ENCODE assay signal across 17 mouse cellular contexts in the genomic region with DNA sequence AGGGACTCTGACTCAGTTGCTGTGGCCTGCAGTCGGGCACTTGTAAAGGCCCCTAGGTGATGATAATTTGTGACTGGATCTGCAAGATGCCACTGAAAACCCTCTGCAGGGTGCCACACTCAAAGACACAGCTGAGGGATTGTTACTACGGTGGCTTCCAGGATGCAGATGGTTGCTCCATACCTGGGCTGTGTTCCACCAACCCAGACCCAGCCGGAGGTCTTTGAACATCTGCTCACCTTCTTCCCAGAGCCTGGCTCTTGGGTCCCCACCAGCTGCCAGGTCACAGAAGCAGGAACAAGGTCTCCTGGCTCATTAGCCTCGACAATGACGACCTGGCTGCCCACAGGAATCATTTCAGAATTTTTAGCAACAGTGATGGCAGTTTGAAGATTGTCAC.
A peak's percentile ranks its signal among the peaks of the same experiment; 100 is the strongest.
DNase-seq lines count a peak whose midpoint lies in the region; ATAC-seq lines count a peak whose summit lies in the region.
"Had no signal": no experiment of that assay in that cellular context is flagged by ENCODE, and none has a peak within 500 bp of the region (broad histone marks: within the 10 kb centered on the region; RNA-seq: fewer than 3 reads in every experiment).

No protein-coding gene starts in this region.

- no peak for ATAC-seq in cerebellum, adult (ENCODE audit: insufficient number of reproducible peaks, low FRiP score, low TSS enrichment)
- ATAC-seq: activated CD4-positive, CD25-positive, alpha-beta regulatory T cell, adult 4 months; forebrain, embryonic 14.5 days; intestine, embryonic 15.5 days; Patski had no signal

- peak; percentile 4 to 7 for DNase-seq in cerebellum, adult 18-20 months
- DNase-seq in brain, adult 2 months (ENCODE audit: low read depth, low spot score): peak; percentile 9
- peak; percentile 18 for DNase-seq in cerebellum, adult 9-10 months
- DNase-seq in cerebellum, postnatal 25 days: peak; percentile 14
- DNase-seq in adrenal gland, postnatal 36 days: no peak
- DNase-seq in neural tube, embryonic 10.5 days (ENCODE audit: extremely low spot score, low spot score): no peak
- DNase-seq: adrenal gland, postnatal 14 days; embryo, embryonic 11 days; gastrocnemius, adult 2 months; gastrocnemius, postnatal 25 days; heart, postnatal 4 days; kidney, adult 2 months had no signal

Comparison
In these comparisons a context has a peak if more than half of its experiments do, and no peak if none do; other contexts are left out.
1. DNase-seq: peak in cerebellum, adult 18-20 months (2 of 2), brain, adult 2 months (single experiment), cerebellum, adult 9-10 months (single experiment) and cerebellum, postnatal 25 days (2 of 2); none in adrenal gland, postnatal 36 days (0 of 2) and neural tube, embryonic 10.5 days (single experiment).